Mouse (Mus musculus): ENCODE measurements around the gene Nck2. TPM values are rescaled to one million over a fixed set of nuclear protein-coding genes. Genes with fewer than 3 reads are reported as not detected.
A peak's percentile ranks its signal among the peaks of the same experiment; 100 is the strongest.
"Not testable (repeated sequence)": the region's sequence is repeated elsewhere in the genome, so short reads cannot be mapped to it uniquely, and the experiment has no call there.

Gene Nck2
- polyA plus RNA-seq, 1 experiment from 2014 or later = 28.8 TPM

- ATAC-seq (ENCODE audit: insufficient number of reproducible peaks, insufficient read depth, low FRiP score, low read depth) = no peak
- peak overlapping the region in 1 of 2 experiments; percentile 50; a peak in 2 of 4 replicates for H3K27ac ChIP-seq (replicated peaks in 1 of 2; ENCODE audit: control insufficient read depth in 1 of 2, insufficient read depth in 1 of 2, low read depth in 2 of 2, low read length in 2 of 2)
- WGBS = 39% methylated on average over 2 of the region's 2 CpGs
These were observed 94.3 kb downstream of the Nck2 start for GRCm38 (mm10) chr1:43538716-43539115.

GRCm38 (mm10) chr1:43539689-43540380, 95.5 kb downstream of the Nck2 start:
- no peaks in the 10 kb centered on the region; the same call in 1 of the 2 replicates for H3K36me3 ChIP-seq (ENCODE audit: control insufficient read depth, insufficient read depth, low read length)
- peaks cover 6 to 31% of the 10 kb centered on the region in 2 experiments for H3K4me1 ChIP-seq (ENCODE audit: control insufficient read depth in 2 of 2, insufficient read depth in 2 of 2, low read length in 2 of 2)
- 75% methylated on average over 4 of the region's 4 CpGs for WGBS
- ATAC-seq (ENCODE audit: insufficient number of reproducible peaks, insufficient read depth, low FRiP score, low read depth) = no peak
- no peak overlapping the region for H3K9ac ChIP-seq (ENCODE audit: low read length)
- H3K27ac ChIP-seq (replicated peaks in 1 of 2; ENCODE audit: control insufficient read depth in 1 of 2, insufficient read depth in 1 of 2, low read depth in 2 of 2, low read length in 2 of 2) = no peak overlapping the region
- no peaks in the 10 kb centered on the region for H3K9me3 ChIP-seq (ENCODE audit: control insufficient read depth, low read length)
- H3K4me3 ChIP-seq (ENCODE audit: control insufficient read depth in 1 of 2, insufficient read depth in 1 of 2, low read depth in 1 of 2, low read length in 2 of 2) = no peak overlapping the region
- H3K27me3 ChIP-seq (ENCODE audit: control insufficient read depth, insufficient read depth, low read length) = no peaks in the 10 kb centered on the region
- no peak overlapping the region for H3K4me2 ChIP-seq (ENCODE audit: low read length)

More at GRCm38 (mm10) chr1:43538716-43539115, 94.3 kb downstream of the Nck2 start:
- H3K4me2 ChIP-seq (ENCODE audit: low read length) = no peak overlapping the region
- H3K4me3 ChIP-seq (ENCODE audit: control insufficient read depth in 1 of 2, insufficient read depth in 1 of 2, low read depth in 1 of 2, low read length in 2 of 2) = no peak overlapping the region
- no peaks in the 10 kb centered on the region for H3K27me3 ChIP-seq (ENCODE audit: control insufficient read depth, insufficient read depth, low read length)
- H3K36me3 ChIP-seq (ENCODE audit: control insufficient read depth, insufficient read depth, low read length) = no peaks in the 10 kb centered on the region; the same call in 1 of the 2 replicates
- no peak overlapping the region for H3K9ac ChIP-seq (ENCODE audit: low read length)
- no peaks in the 10 kb centered on the region for H3K9me3 ChIP-seq (ENCODE audit: control insufficient read depth, low read length)
- H3K4me1 ChIP-seq (ENCODE audit: control insufficient read depth in 2 of 2, insufficient read depth in 2 of 2, low read length in 2 of 2) = peaks cover 9 to 42% of the 10 kb centered on the region in 2 experiments

- ATAC-seq (ENCODE audit: insufficient number of reproducible peaks, insufficient read depth, low FRiP score, low read depth) = no peak
- 68% methylated on average over 4 of the region's 4 CpGs for WGBS
These were observed 98.0 kb downstream of the Nck2 start for GRCm38 (mm10) chr1:43542339-43542738.

GRCm38 (mm10) chr1:43547644-43548043, 103.3 kb downstream of the Nck2 start:
- Histone ChIP-seq H3K4me3 (ENCODE audit: control insufficient read depth in 1 of 2, insufficient read depth in 1 of 2, low read depth in 1 of 2, low read length in 2 of 2) (no peak overlapping the region), H3K9me3 (ENCODE audit: control insufficient read depth, low read length) (no peaks in the 10 kb centered on the region), H3K27me3 (ENCODE audit: control insufficient read depth, insufficient read depth, low read length) (no peaks in the 10 kb centered on the region), H3K36me3 (ENCODE audit: control insufficient read depth, insufficient read depth, low read length) (0 out of 2 replicates have a peak, but pooled peaks cover 4% of the 10 kb centered on the region), H3K4me1 (ENCODE audit: control insufficient read depth in 2 of 2, insufficient read depth in 2 of 2, low read length in 2 of 2) (peaks cover 3 to 18% of the 10 kb centered on the region in 2 experiments; a peak in 3 of 4 replicates), H3K9ac (ENCODE audit: low read length) (no peak overlapping the region), H3K4me2 (ENCODE audit: low read length) (no peak overlapping the region), H3K27ac (replicated peaks in 1 of 2; ENCODE audit: control insufficient read depth in 1 of 2, insufficient read depth in 1 of 2, low read depth in 2 of 2, low read length in 2 of 2) (no peak overlapping the region)
- WGBS = 43% methylated on average over 2 of the region's 2 CpGs
- ATAC-seq (ENCODE audit: insufficient number of reproducible peaks, insufficient read depth, low FRiP score, low read depth) = no peak

More at GRCm38 (mm10) chr1:43542339-43542738, 98.0 kb downstream of the Nck2 start:
- Histone ChIP-seq H3K4me2 (ENCODE audit: low read length) (no peak overlapping the region), H3K9ac (ENCODE audit: low read length) (no peak overlapping the region), H3K4me1 (ENCODE audit: control insufficient read depth in 2 of 2, insufficient read depth in 2 of 2, low read length in 2 of 2) (peaks cover 2 to 26% of the 10 kb centered on the region in 2 experiments; a peak in 3 of 4 replicates), H3K9me3 (ENCODE audit: control insufficient read depth, low read length) (no peaks in the 10 kb centered on the region), H3K4me3 (ENCODE audit: control insufficient read depth in 1 of 2, insufficient read depth in 1 of 2, low read depth in 1 of 2, low read length in 2 of 2) (no peak overlapping the region), H3K27ac (replicated peaks in 1 of 2; ENCODE audit: control insufficient read depth in 1 of 2, insufficient read depth in 1 of 2, low read depth in 2 of 2, low read length in 2 of 2) (no peak overlapping the region), H3K36me3 (ENCODE audit: control insufficient read depth, insufficient read depth, low read length) (0 out of 2 replicates have a peak, but pooled peaks cover 4% of the 10 kb centered on the region), H3K27me3 (ENCODE audit: control insufficient read depth, insufficient read depth, low read length) (no peaks in the 10 kb centered on the region)

GRCm38 (mm10) chr1:43548749-43549148, 104.4 kb downstream of the Nck2 start:
- Histone ChIP-seq H3K9ac (ENCODE audit: low read length) (no peak overlapping the region), H3K27ac (replicated peaks in 1 of 2; ENCODE audit: control insufficient read depth in 1 of 2, insufficient read depth in 1 of 2, low read depth in 2 of 2, low read length in 2 of 2) (no peak overlapping the region), H3K27me3 (ENCODE audit: control insufficient read depth, insufficient read depth, low read length) (no peaks in the 10 kb centered on the region), H3K4me3 (ENCODE audit: control insufficient read depth in 1 of 2, insufficient read depth in 1 of 2, low read depth in 1 of 2, low read length in 2 of 2) (no peak overlapping the region), H3K36me3 (ENCODE audit: control insufficient read depth, insufficient read depth, low read length) (peaks cover 4% of the 10 kb centered on the region; the same call in 1 of the 2 replicates), H3K4me2 (ENCODE audit: low read length) (no peak overlapping the region), H3K9me3 (ENCODE audit: control insufficient read depth, low read length) (no peaks in the 10 kb centered on the region), H3K4me1 (ENCODE audit: control insufficient read depth in 2 of 2, insufficient read depth in 2 of 2, low read length in 2 of 2) (peaks cover 3 to 18% of the 10 kb centered on the region in 2 experiments; a peak in 3 of 4 replicates)
- WGBS = 82% methylated on average over 5 of the region's 5 CpGs
- ATAC-seq (ENCODE audit: insufficient number of reproducible peaks, insufficient read depth, low FRiP score, low read depth) = no peak

GRCm38 (mm10) chr1:43550525-43550924, 106.1 kb downstream of the Nck2 start:
- H3K9me3 ChIP-seq (ENCODE audit: control insufficient read depth, low read length) = no peaks in the 10 kb centered on the region
- no peak for ATAC-seq (ENCODE audit: insufficient number of reproducible peaks, insufficient read depth, low FRiP score, low read depth)
- 93% methylated on average over 3 of the region's 3 CpGs for WGBS

GRCm38 (mm10) chr1:43553989-43554679, 109.8 kb downstream of the Nck2 start:
- not testable (repeated sequence) for H3K9ac ChIP-seq (ENCODE audit: low read length); H3K27ac ChIP-seq (replicated peaks in 1 of 2; ENCODE audit: control insufficient read depth in 1 of 2, insufficient read depth in 1 of 2, low read depth in 2 of 2, low read length in 2 of 2); ATAC-seq (ENCODE audit: insufficient number of reproducible peaks, insufficient read depth, low FRiP score, low read depth); H3K4me2 ChIP-seq (ENCODE audit: low read length); H3K27me3 ChIP-seq (ENCODE audit: control insufficient read depth, insufficient read depth, low read length); H3K9me3 ChIP-seq (ENCODE audit: control insufficient read depth, low read length); H3K4me3 ChIP-seq (ENCODE audit: control insufficient read depth in 1 of 2, insufficient read depth in 1 of 2, low read depth in 1 of 2, low read length in 2 of 2); H3K36me3 ChIP-seq (ENCODE audit: control insufficient read depth, insufficient read depth, low read length)
- WGBS = 96% methylated on average over 36 of the region's 37 CpGs
- H3K4me1 ChIP-seq (ENCODE audit: control insufficient read depth in 2 of 2, insufficient read depth in 2 of 2, low read length in 2 of 2) = peaks cover 0 to 23% of the 10 kb centered on the region in 2 experiments; a peak in 3 of 4 replicates

More at GRCm38 (mm10) chr1:43550525-43550924, 106.1 kb downstream of the Nck2 start:
- Histone ChIP-seq H3K36me3 (ENCODE audit: control insufficient read depth, insufficient read depth, low read length) (peaks cover 13% of the 10 kb centered on the region), H3K9ac (ENCODE audit: low read length) (no peak overlapping the region), H3K27ac (replicated peaks in 1 of 2; ENCODE audit: control insufficient read depth in 1 of 2, insufficient read depth in 1 of 2, low read depth in 2 of 2, low read length in 2 of 2) (no peak overlapping the region), H3K27me3 (ENCODE audit: control insufficient read depth, insufficient read depth, low read length) (no peaks in the 10 kb centered on the region), H3K4me3 (ENCODE audit: control insufficient read depth in 1 of 2, insufficient read depth in 1 of 2, low read depth in 1 of 2, low read length in 2 of 2) (no peak overlapping the region), H3K4me2 (ENCODE audit: low read length) (no peak overlapping the region), H3K4me1 (ENCODE audit: control insufficient read depth in 2 of 2, insufficient read depth in 2 of 2, low read length in 2 of 2) (peaks cover 3 to 26% of the 10 kb centered on the region in 2 experiments; a peak in 3 of 4 replicates)
